Mouse (Mus musculus) intestine, embryonic 16.5 days (tissue): ENCODE results near the gene Mrpl19. TPM values are rescaled to one million over a fixed set of nuclear protein-coding genes. Genes with fewer than 3 reads are reported as not detected.

Source experiments
- ATAC-seq: fragments of 200-750 bp; cut with Nextera tagmentation; 2 replicates; pipeline ENCODE4 v1.8.0; 2017; ENCODE audit warnings: moderate TSS enrichment, moderate library complexity
- H3K27ac ChIP-seq: fragments of 300-500 bp; sonication (generic); 2 replicates; pipeline ENCODE4 v1.5.1; 2014; ENCODE audit warnings: mild to moderate bottlenecking, low read length
- H3K27me3 ChIP-seq: fragments of 300-500 bp; sonication (generic); replicated peaks from 2 replicates; pipeline ENCODE4 v1.6.1; 2014; ENCODE audit warnings: low read length, control low read depth, mixed read lengths; ENCODE audit not compliant: control insufficient read depth, insufficient read depth
- H3K36me3 ChIP-seq: fragments of 300-500 bp; sonication (generic); 2 replicates; pipeline ENCODE4 v1.6.1; 2014; ENCODE audit warnings: low read length, control low read depth; ENCODE audit not compliant: control insufficient read depth, insufficient read depth
- H3K4me1 ChIP-seq: fragments of 300-500 bp; sonication (generic); 2 replicates; pipeline ENCODE4 v1.6.1; 2014; ENCODE audit warnings: low read length, control low read depth, mixed read lengths; ENCODE audit not compliant: control insufficient read depth, insufficient read depth
- H3K4me2 ChIP-seq: fragments of 300-500 bp; sonication (generic); 2 replicates; pipeline ENCODE4 v1.6.1; 2014; ENCODE audit warnings: low read depth, low read length, control low read depth
- H3K4me3 ChIP-seq: fragments of 300-500 bp; sonication (generic); 2 replicates; pipeline ENCODE4 v1.5.1; 2014; ENCODE audit warnings: mild to moderate bottlenecking, low read length
- H3K9ac ChIP-seq: fragments of 300-500 bp; sonication (generic); 2 replicates; pipeline ENCODE4 v1.6.1; 2014; ENCODE audit warnings: low read depth, low read length
- H3K9me3 ChIP-seq: fragments of 300-500 bp; sonication (generic); 2 replicates; pipeline ENCODE4 v1.6.1; 2016; ENCODE audit warnings: low read length, control low read depth; ENCODE audit not compliant: control insufficient read depth
- WGBS: fragments of 180-500 bp; shearing (Covaris S2); extraction: QIAGEN DNeasy Blood & Tissue Kit; methylation state at CpG from one replicate; pipeline ENCODE4 v1.1.7; 2014; 5-methylcytosine and 5-hydroxymethylcytosine counted together
- polyA plus RNA-seq: library from polyadenylated mRNA; unstranded; fragments of >200 nt; fragmentation: Nextera tagmentation; extraction: Ambion mirVana; gene quantifications from 2 replicates; pipeline ENCODE4 v1.2.1, GENCODE M21; 2015

Gene Mrpl19
- polyA plus RNA-seq, 1 experiment from 2014 or later, result 62.8 TPM

DNA sequence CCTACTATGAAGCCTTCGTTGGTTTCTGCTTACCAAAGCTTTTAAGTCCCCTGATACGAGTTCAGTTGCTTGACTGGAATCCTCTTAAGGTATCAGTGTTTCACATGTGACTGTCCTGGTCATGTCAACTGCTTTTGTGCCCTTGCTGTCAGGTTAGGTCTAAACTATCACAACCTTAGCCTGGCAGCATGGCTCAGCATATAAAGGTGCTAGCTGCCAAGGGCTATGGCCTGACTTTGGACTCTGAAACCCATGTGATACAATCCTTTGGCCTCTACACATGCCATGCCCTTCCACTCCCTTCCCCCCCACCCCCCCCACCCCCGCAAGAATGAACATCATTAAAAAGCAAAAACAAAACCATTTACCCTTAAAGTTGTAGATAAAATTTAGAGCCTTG lies 21.3 kb downstream of the Mrpl19 start:
- ATAC-seq, result no peak
- Histone ChIP-seq H3K27ac (no peak overlapping the region), H3K4me3 (no peak overlapping the region), H3K9ac (no peak overlapping the region), H3K27me3 (no peaks in the 10 kb centered on the region), H3K36me3 (peaks cover 13% of the 10 kb centered on the region; the same call in 1 of the 2 replicates), H3K4me1 (no peaks in the 10 kb centered on the region), H3K4me2 (no peak overlapping the region), H3K9me3 (no peaks in the 10 kb centered on the region)
- WGBS, result 91% methylated on average over 3 of the region's 3 CpGs

DNA sequence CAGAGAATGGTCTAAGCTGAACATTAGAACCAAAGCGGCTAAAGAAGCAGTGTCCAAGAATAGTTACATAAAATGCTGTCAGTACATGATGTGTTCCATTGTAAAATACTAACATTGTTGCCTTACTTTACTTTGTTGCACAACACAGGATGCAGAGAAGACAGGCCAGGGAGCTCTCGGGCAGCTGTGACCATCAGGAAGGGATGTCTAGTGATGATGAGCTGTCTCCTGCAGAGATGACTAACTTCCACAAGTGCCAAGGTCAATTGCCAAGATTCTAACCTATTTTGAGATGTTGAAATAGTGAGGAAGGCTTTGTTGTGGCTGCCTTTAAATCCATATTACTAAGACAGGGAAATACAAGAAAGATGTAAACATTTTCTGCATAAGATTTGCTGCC lies 22.5 kb downstream of the Mrpl19 start:
- 84% methylated on average over 2 of the region's 2 CpGs for WGBS
- Histone ChIP-seq H3K9ac (no peak overlapping the region), H3K27me3 (no peaks in the 10 kb centered on the region), H3K4me3 (no peak overlapping the region), H3K4me2 (no peak overlapping the region), H3K36me3 (peaks cover 13% of the 10 kb centered on the region; the same call in 1 of the 2 replicates), H3K27ac (no peak overlapping the region), H3K4me1 (no peaks in the 10 kb centered on the region), H3K9me3 (no peaks in the 10 kb centered on the region)
- no peak for ATAC-seq

DNA sequence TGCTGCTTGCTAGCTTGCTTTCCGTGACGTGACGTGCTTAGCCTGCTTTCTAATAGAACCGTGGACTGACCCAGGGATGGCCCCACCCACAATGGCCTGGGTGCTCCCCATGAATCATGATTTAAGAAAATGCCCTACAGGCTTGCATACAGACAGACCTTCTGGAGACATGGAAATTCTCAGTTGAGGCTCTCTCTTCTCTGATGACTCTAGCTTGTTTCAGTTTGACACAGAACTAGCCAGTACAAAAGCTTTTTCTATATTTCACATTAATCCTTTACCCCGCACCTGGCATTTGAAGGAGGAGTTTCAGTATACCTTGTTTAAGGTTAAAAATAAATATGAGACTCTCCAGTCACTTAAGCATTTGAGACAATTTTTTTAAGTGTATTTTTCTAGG lies 24.0 kb downstream of the Mrpl19 start:
- H3K4me3 ChIP-seq, result no peak overlapping the region
- no peak overlapping the region for H3K27ac ChIP-seq
- H3K27me3 ChIP-seq, result no peaks in the 10 kb centered on the region
- 92% methylated on average over 5 of the region's 5 CpGs for WGBS
- H3K36me3 ChIP-seq, result peaks cover 13% of the 10 kb centered on the region; the same call in 1 of the 2 replicates
- H3K9ac ChIP-seq, result no peak overlapping the region
- no peaks in the 10 kb centered on the region for H3K4me1 ChIP-seq
- ATAC-seq, result no peak
- H3K4me2 ChIP-seq, result no peak overlapping the region
- no peaks in the 10 kb centered on the region for H3K9me3 ChIP-seq

DNA sequence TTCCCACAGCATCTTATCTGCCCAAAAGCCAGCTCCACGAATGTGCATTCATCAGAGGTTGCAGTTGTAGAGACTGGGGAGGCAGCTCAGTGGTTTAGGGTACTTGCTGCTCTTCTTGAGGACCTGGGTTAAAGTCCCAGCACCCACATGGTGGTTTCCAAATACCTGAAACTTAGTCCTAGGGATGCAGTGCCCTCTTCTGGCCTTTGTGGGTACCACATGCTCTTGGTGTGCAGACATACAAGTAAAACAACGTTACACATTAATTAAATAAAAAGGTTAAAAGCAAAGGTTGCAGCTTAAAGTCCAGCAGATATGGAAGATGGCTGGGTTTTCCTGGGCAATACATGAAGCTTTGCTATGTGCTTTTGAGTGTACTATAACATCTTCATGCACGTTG lies 32.5 kb downstream of the Mrpl19 start:
- Histone ChIP-seq H3K4me2 (no peak overlapping the region), H3K36me3 (peaks cover 25% of the 10 kb centered on the region), H3K27ac (no peak overlapping the region), H3K4me3 (no peak overlapping the region), H3K27me3 (no peaks in the 10 kb centered on the region), H3K4me1 (no peaks in the 10 kb centered on the region), H3K9me3 (no peaks in the 10 kb centered on the region), H3K9ac (no peak overlapping the region)
- ATAC-seq, result no peak
- 92% methylated on average over 3 of the region's 3 CpGs for WGBS

DNA sequence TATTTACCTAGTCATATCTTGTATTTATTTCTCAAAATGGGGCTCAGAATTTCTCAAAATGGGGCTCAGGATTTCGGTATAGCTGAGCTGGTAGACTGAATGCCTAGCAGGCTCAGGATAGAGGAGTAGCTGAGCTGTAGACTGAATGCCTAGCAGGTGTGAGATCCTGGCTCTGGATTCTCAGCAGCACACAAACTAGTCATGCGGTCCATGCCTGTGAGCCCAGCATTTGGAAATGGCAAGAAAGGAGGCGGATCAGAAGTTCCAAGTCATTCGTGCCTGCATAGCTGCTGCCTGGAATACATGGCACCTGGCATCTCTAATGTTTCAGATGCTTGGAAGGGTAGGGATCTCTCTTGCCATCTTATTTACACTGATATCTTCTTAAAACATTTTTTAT lies 36.4 kb downstream of the Mrpl19 start:
- 88% methylated on average over 4 of the region's 4 CpGs for WGBS
- H3K9ac ChIP-seq, result no peak overlapping the region
- H3K4me2 ChIP-seq, result no peak overlapping the region
- H3K4me3 ChIP-seq, result no peak overlapping the region
- H3K9me3 ChIP-seq, result no peaks in the 10 kb centered on the region
- H3K27ac ChIP-seq, result no peak overlapping the region
- peaks cover 16% of the 10 kb centered on the region for H3K36me3 ChIP-seq
- no peak for ATAC-seq
- H3K4me1 ChIP-seq, result peaks cover 6% of the 10 kb centered on the region; the same call in 1 of the 2 replicates
- H3K27me3 ChIP-seq, result no peaks in the 10 kb centered on the region

DNA sequence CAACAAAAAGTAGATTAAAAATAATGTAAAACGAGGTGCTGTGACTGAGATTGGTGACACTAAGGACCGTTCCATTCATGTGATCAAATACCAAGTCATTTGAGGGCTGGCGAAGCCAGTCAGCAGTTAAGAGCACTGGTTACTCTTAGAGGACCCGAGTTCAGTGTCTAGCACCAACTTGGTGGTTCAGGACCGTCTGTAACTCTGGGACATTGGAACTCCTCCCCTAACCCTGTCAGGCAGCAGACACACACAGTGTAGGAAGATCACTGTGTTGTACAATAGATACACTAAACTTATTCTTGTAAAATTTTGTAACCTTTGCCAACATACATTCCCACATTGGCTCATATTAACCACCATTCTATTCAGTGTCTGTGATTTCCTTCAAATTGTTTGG lies 41.5 kb downstream of the Mrpl19 start:
- Histone ChIP-seq H3K27ac (no peak overlapping the region), H3K4me3 (peak overlapping the region; percentile 78), H3K4me1 (peaks cover 8% of the 10 kb centered on the region; the same call in 1 of the 2 replicates), H3K36me3 (no peaks in the 10 kb centered on the region; the same call in 1 of the 2 replicates), H3K4me2 (peak overlapping the region; percentile 56), H3K27me3 (no peaks in the 10 kb centered on the region), H3K9ac (peak overlapping the region; percentile 91), H3K9me3 (no peaks in the 10 kb centered on the region)
- WGBS, result 18% methylated on average over 5 of the region's 5 CpGs
- ATAC-seq, result peak; percentile 73

DNA sequence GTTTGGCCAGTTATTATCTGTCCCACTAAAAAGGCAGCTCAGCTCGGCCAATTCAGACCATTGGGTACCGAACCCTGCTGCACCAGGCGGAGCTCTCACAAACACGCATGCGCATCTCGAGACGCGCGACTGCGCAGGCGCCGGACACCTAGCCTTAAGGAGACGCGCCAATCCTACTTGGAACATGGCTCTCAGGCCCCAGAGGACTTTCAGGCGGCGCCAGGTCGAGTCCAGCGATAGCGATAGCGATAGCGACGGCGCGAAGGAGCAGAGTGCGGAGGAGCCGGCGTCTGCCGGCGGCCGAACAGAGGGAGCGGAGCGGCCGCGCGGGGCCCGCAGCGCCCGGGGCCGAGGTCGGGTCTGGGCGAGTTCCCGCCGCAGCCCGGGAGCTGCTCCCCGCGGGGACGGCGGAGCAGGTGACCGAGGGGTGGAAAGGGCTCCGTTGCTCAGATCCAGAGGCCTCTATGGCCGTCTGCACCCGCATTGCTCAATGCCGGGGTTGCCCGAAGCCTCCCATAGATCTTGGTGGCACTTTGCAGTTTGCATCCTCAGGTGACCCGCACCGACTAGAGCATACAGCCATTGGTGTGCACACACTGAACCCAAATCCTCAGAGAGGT lies 42.1 kb downstream of the Mrpl19 start, which contains the start of gene Gcfc2:
Gcfc2 (plus strand) TSS at position 147 of the 620 bp plus-strand sequence.
- H3K4me3 ChIP-seq, result peak within 1 kb of the TSS; percentile 78

DNA sequence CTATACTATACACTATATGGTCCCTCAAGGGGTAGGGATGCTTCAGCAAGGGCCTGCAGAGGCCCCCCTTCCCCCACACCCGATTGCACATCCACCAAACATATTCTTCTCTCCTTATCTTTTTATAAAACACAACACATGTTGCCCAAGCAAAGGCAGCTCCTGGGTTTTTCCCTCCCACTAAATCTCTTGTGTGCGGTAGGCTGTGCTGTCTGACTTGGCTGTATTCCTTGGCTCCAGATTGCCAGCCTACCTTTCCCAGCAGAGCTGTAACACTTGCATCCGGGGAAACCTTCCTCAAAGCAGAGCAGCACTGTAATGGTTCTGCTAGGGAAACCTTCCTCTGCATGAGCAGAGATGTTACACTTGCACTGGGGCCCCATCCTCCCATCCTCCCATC lies 53.6 kb downstream of the Mrpl19 start:
- Histone ChIP-seq H3K9ac (no peak overlapping the region), H3K4me3 (no peak overlapping the region), H3K4me1 (no peaks in the 10 kb centered on the region), H3K27me3 (no peaks in the 10 kb centered on the region), H3K36me3 (no peaks in the 10 kb centered on the region), H3K27ac (no peak overlapping the region), H3K4me2 (no peak overlapping the region), H3K9me3 (no peaks in the 10 kb centered on the region)
- WGBS, result 75% methylated on average over 3 of the region's 3 CpGs
- no peak for ATAC-seq

More for the DNA sequence above, 42.1 kb downstream of the Mrpl19 start, which contains the start of gene Gcfc2:
- Histone ChIP-seq H3K4me2 (peak within 1 kb of the TSS; percentile 56), H3K27me3 (no peaks in the 10 kb centered on the region), H3K4me1 (peaks cover 8% of the 10 kb centered on the region; the same call in 1 of the 2 replicates), H3K36me3 (no peaks in the 10 kb centered on the region; the same call in 1 of the 2 replicates), H3K27ac (peak within 1 kb of the TSS; percentile 74), H3K9ac (peak within 1 kb of the TSS; percentile 91), H3K9me3 (no peaks in the 10 kb centered on the region)
- WGBS, result under 1% methylated on average over 56 of the region's 56 CpGs
- peak; percentile 97 for ATAC-seq

DNA sequence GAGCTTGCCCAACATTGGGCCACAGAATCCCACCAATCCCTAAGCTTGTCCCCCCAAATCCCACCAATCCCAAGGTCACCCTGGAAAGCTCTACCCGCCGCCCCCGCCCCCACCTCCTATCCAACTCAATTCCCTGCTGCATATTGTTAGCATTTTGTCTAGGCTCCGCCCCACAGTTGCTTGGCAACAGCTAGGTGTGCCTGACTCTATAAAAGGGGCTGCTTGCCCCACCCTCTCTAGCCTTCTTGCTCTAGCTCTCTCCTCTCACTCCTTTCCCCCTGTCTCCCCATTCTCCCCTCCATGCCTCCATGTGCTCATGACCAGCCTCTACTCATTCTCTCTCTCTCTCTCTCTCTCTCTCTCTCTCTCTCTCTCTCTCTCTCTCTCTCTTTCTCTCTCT lies 54.0 kb downstream of the Mrpl19 start:
- Histone ChIP-seq H3K4me3 (no peak overlapping the region), H3K4me1 (no peaks in the 10 kb centered on the region), H3K9ac (no peak overlapping the region), H3K27ac (no peak overlapping the region), H3K9me3 (no peaks in the 10 kb centered on the region), H3K36me3 (no peaks in the 10 kb centered on the region), H3K4me2 (no peak overlapping the region), H3K27me3 (no peaks in the 10 kb centered on the region)
- no peak for ATAC-seq
- 72% methylated on average over 4 of the region's 4 CpGs for WGBS

DNA sequence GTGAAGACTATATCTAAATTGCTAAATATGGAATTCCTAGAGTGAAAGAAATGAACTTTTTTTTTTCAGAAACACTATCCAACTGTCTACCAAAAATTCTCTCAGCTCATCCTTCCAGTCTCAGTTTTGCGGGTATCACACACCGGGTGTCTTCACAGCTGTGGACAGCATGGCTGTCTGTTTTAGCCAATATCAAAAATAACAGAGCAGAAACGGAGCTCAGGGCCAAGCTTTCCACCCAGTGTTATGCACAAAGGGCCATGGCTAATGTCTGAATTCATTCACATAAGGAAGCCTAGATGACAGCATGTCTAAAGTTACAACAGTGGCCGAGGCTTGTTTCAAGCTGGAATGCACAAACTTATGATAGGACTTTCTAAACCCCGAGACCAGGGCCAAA lies 54.5 kb downstream of the Mrpl19 start:
- ATAC-seq, result no peak
- Histone ChIP-seq H3K9me3 (no peaks in the 10 kb centered on the region), H3K4me2 (no peak overlapping the region), H3K27me3 (no peaks in the 10 kb centered on the region), H3K4me3 (no peak overlapping the region), H3K4me1 (no peaks in the 10 kb centered on the region), H3K9ac (no peak overlapping the region), H3K27ac (no peak overlapping the region), H3K36me3 (no peaks in the 10 kb centered on the region)
- 83% methylated on average over 5 of the region's 5 CpGs for WGBS
